Mouse (Mus musculus) stomach, embryonic 15.5 days (tissue): ENCODE measurements around the gene Rcc1l. TPM values are rescaled to one million over a fixed set of nuclear protein-coding genes. Genes with fewer than 3 reads are reported as not detected.
A peak's percentile ranks its signal among the peaks of the same experiment; 100 is the strongest.

Experiments used
- ATAC-seq: fragments of 200-750 bp; cut with Nextera tagmentation; 2 replicates; pipeline ENCODE4 v1.8.0; 2017; ENCODE audit warnings: low read depth, moderate number of reproducible peaks, moderate TSS enrichment; ENCODE audit not compliant: insufficient read depth, low FRiP score
- H3K27ac ChIP-seq: fragments of 300-500 bp; sonication (generic); 2 replicates; pipeline ENCODE4 v1.5.1; 2015; ENCODE audit warnings: mild to moderate bottlenecking, inconsistent platforms
- H3K27me3 ChIP-seq: fragments of 300-500 bp; sonication (generic); replicated peaks from 2 replicates; pipeline ENCODE4 v1.6.1; 2015; ENCODE audit warnings: inconsistent platforms
- H3K36me3 ChIP-seq: fragments of 300-500 bp; sonication (generic); 2 replicates; pipeline ENCODE4 v1.6.1; 2015; ENCODE audit warnings: inconsistent platforms
- H3K4me1 ChIP-seq: fragments of 300-500 bp; sonication (generic); 2 replicates; pipeline ENCODE4 v1.6.1; 2015; ENCODE audit warnings: inconsistent platforms
- H3K4me2 ChIP-seq: fragments of 300-500 bp; sonication (generic); 2 replicates; pipeline ENCODE4 v1.6.1; 2015; ENCODE audit warnings: mild to moderate bottlenecking, inconsistent platforms
- H3K4me3 ChIP-seq: fragments of 300-500 bp; sonication (generic); replicated peaks from 2 replicates; pipeline ENCODE4 v1.5.1; 2015; ENCODE audit warnings: inconsistent platforms
- H3K9ac ChIP-seq: fragments of 300-500 bp; sonication (generic); 2 replicates; pipeline ENCODE4 v1.6.1; 2015; ENCODE audit warnings: inconsistent platforms
- H3K9me3 ChIP-seq: fragments of 300-500 bp; sonication (generic); 2 replicates; pipeline ENCODE4 v1.6.1; 2016; ENCODE audit warnings: inconsistent platforms
- WGBS: fragments of 180-500 bp; shearing (Covaris S2); methylation state at CpG from one replicate; pipeline ENCODE4 v1.1.7; 2015; 5-methylcytosine and 5-hydroxymethylcytosine counted together
- polyA plus RNA-seq: library from polyadenylated mRNA; unstranded; fragments of >200 nt; fragmentation: Nextera tagmentation; extraction: Ambion mirVana; gene quantifications from 2 replicates; pipeline ENCODE4 v1.2.1, GENCODE M21; 2015

Gene Rcc1l
- polyA plus RNA-seq, result 27.3 and 30.8 TPM in 2 replicates

GRCm38 (mm10) chr5:134176169-134176881, at the start of gene Rcc1l:
Rcc1l (minus strand) TSS chr5:134176774.
- peak within 1 kb of the TSS; percentile 79 for H3K4me2 ChIP-seq
- H3K27ac ChIP-seq, result peak within 1 kb of the TSS; percentile 85
- no peaks in the 10 kb centered on the region for H3K36me3 ChIP-seq
- ATAC-seq, result peak; percentile 90
- peaks cover 11% of the 10 kb centered on the region; the same call in 1 of the 2 replicates for H3K4me1 ChIP-seq
- H3K9ac ChIP-seq, result peak within 1 kb of the TSS; percentile 77
- H3K9me3 ChIP-seq, result no peaks in the 10 kb centered on the region
- H3K4me3 ChIP-seq, result peak within 1 kb of the TSS; percentile 89
- H3K27me3 ChIP-seq, result no peaks in the 10 kb centered on the region
- under 1% methylated on average over 67 of the region's 72 CpGs for WGBS

- H3K36me3 ChIP-seq, result no peaks in the 10 kb centered on the region
- H3K9ac ChIP-seq, result no peak overlapping the region
- no peak overlapping the region for H3K4me2 ChIP-seq
- no peaks in the 10 kb centered on the region; the same call in 1 of the 2 replicates for H3K27me3 ChIP-seq
- no peak overlapping the region for H3K4me3 ChIP-seq
- no peaks in the 10 kb centered on the region for H3K9me3 ChIP-seq
- ATAC-seq, result no peak
- WGBS, result 77% methylated on average over 30 of the region's 30 CpGs
- H3K27ac ChIP-seq, result no peak overlapping the region
- peaks cover 18% of the 10 kb centered on the region for H3K4me1 ChIP-seq
Measured at GRCm38 (mm10) chr5:134225110-134225901, 48.7 kb upstream of the Rcc1l start.

DNA sequence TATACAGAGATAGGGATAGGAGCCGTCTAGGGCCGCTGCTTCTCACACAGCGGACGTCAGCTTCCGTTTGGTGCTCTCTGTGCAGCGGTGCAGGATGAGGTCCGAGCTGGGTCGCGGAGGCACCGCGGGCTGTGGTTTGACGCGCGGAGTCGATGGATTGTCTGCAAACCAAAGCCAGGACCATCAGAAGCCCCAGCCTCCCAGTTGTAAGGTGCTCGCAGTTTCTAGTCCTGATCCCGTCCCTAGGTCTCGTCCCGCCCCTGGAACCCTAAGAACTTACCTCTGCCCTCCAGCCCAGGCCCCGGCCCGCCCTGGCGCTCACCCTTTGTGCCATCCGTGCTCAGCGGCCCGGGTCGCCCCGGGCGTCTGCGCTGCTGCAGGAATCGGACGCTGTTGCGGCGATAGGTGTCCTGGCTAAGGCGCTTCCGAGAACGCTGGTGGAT, 45.2 kb upstream of the Rcc1l start:
- Histone ChIP-seq H3K9ac (0 out of 2 replicates have a peak overlapping the region, but pooled peaks have one; percentile 4), H3K27me3 (no peaks in the 10 kb centered on the region; the same call in 1 of the 2 replicates), H3K27ac (no peak overlapping the region), H3K36me3 (no peaks in the 10 kb centered on the region), H3K4me3 (peak overlapping the region; percentile 29), H3K4me2 (peak overlapping the region; percentile 70), H3K9me3 (no peaks in the 10 kb centered on the region), H3K4me1 (peaks cover 15% of the 10 kb centered on the region)
- no peak for ATAC-seq
- 5% methylated on average over 36 of the region's 36 CpGs for WGBS

DNA sequence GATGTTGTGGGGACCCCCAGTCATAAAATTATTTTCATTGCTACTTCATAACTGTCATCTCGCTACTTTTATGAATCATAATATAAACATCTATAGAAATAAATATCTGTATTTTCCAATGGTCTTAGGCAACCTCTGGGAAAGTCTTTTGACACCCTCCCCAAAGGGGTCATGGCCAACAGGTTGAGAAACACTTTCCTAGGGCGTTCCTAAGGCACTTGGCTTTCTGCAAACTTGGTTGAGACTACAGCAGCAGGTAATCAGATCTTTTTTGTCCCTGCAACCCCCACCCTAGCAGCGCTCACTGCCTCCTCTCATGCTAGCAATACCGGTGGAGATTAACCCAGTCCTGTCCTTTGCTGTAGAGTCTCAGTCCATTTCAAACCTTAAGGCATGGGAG, 44.7 kb upstream of the Rcc1l start:
- no peak for ATAC-seq
- no peaks in the 10 kb centered on the region; the same call in 1 of the 2 replicates for H3K27me3 ChIP-seq
- peak overlapping the region; percentile 70 for H3K4me2 ChIP-seq
- H3K4me3 ChIP-seq, result peak overlapping the region; percentile 29
- 32% methylated on average over 4 of the region's 4 CpGs for WGBS
- no peaks in the 10 kb centered on the region for H3K9me3 ChIP-seq
- H3K36me3 ChIP-seq, result 0 out of 2 replicates have a peak, but pooled peaks cover 3% of the 10 kb centered on the region
- peaks cover 11% of the 10 kb centered on the region for H3K4me1 ChIP-seq
- H3K9ac ChIP-seq, result 0 out of 2 replicates have a peak overlapping the region, but pooled peaks have one; percentile 4
- H3K27ac ChIP-seq, result no peak overlapping the region

DNA sequence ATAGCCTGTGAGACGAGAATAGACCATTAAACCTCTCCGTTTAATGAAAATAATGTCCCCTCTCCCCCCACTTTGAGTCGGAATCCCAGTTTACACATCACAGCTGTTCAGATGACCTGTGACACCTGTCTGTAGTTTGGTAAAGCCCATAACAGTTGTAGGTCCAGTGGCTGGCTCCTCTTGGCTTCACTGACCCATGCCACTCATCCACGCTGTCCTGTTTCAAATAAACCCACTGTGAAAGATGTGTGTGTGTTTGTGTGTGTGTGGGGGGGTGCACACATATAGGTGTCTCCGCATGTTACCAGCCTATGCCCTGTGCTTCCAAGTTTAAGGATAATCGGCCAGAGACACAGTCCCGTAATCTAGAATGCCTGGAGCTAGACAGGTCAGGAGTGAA, 41.3 kb upstream of the Rcc1l start:
- Histone ChIP-seq H3K9me3 (no peaks in the 10 kb centered on the region), H3K4me3 (no peak overlapping the region), H3K27ac (no peak overlapping the region), H3K36me3 (0 out of 2 replicates have a peak, but pooled peaks cover 5% of the 10 kb centered on the region), H3K4me2 (no peak overlapping the region), H3K9ac (no peak overlapping the region), H3K27me3 (no peaks in the 10 kb centered on the region), H3K4me1 (peaks cover 11% of the 10 kb centered on the region)
- ATAC-seq, result no peak
- 74% methylated on average over 7 of the region's 7 CpGs for WGBS

GRCm38 (mm10) chr5:134214021-134214806, 37.6 kb upstream of the Rcc1l start:
- H3K9me3 ChIP-seq, result no peaks in the 10 kb centered on the region
- no peak overlapping the region for H3K4me3 ChIP-seq
- ATAC-seq, result no peak
- H3K27me3 ChIP-seq, result no peaks in the 10 kb centered on the region
- H3K36me3 ChIP-seq, result 0 out of 2 replicates have a peak, but pooled peaks cover 5% of the 10 kb centered on the region
- WGBS, result 48% methylated on average over 12 of the region's 12 CpGs
- no peak overlapping the region for H3K9ac ChIP-seq
- no peak overlapping the region for H3K4me2 ChIP-seq
- no peak overlapping the region for H3K27ac ChIP-seq
- peaks cover 9% of the 10 kb centered on the region; the same call in 1 of the 2 replicates for H3K4me1 ChIP-seq

DNA sequence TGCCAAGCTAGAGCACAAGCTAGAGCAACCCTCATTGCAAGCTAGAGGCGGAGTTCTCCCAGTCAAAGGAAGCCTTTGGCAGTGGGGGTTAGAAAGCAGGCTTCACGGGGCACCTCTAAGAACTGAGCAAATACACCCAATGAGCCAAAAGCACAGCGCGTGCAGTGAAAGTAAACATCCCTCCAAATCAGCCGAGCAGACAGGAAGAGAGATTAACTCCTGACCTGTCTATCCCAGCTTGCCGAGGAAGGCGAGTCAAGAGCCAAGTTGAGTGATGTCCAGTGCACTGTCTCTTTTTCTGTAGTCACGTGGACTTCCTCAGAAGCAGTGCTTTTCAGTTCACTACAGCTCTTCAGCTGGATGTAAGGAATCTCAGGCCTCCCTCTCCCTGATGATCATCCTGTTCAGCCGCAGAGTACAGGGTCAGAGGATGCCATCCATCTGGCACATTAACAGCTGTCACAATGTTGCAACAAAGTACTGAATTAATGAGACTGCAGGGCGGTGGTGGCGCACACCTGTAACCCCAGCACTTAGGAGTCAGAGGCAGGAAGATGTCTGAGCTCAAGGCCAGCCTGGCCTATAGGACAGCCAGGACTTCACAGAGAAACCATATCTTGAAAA, 33.5 kb upstream of the Rcc1l start:
- no peak overlapping the region for H3K4me2 ChIP-seq
- ATAC-seq, result peak; percentile 63
- peaks cover 9% of the 10 kb centered on the region; the same call in 1 of the 2 replicates for H3K4me1 ChIP-seq
- no peak overlapping the region for H3K27ac ChIP-seq
- H3K27me3 ChIP-seq, result no peaks in the 10 kb centered on the region
- no peaks in the 10 kb centered on the region for H3K9me3 ChIP-seq
- H3K4me3 ChIP-seq, result no peak overlapping the region
- no peak overlapping the region for H3K9ac ChIP-seq
- no peaks in the 10 kb centered on the region for H3K36me3 ChIP-seq
- WGBS, result 11% methylated on average over 11 of the region's 11 CpGs

DNA sequence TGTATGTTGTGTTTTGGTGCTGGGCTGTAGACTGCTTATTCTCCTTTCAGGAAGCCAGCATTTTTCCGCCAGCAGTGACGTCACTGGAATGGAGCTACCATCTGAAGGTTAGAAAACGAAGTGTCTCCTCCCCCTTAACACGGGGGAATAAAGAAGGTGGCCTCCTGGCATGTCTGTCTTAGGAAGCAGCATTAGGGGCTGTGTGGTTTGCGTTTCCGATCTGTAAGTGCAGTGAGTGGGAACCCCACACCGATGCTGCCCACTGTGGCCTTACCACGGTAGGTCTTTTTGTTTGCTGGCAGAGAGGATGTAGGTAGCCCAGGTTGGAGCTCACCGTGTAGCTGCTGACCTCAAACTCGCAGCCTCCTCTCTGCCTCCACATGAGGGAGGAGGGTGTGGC, 30.1 kb upstream of the Rcc1l start:
- 74% methylated on average over 10 of the region's 10 CpGs for WGBS
- H3K4me2 ChIP-seq, result no peak overlapping the region
- H3K9ac ChIP-seq, result no peak overlapping the region
- peaks cover 5% of the 10 kb centered on the region for H3K36me3 ChIP-seq
- ATAC-seq, result no peak
- H3K4me3 ChIP-seq, result no peak overlapping the region
- no peaks in the 10 kb centered on the region for H3K27me3 ChIP-seq
- no peaks in the 10 kb centered on the region for H3K9me3 ChIP-seq
- no peak overlapping the region for H3K27ac ChIP-seq
- peaks cover 9% of the 10 kb centered on the region; the same call in 1 of the 2 replicates for H3K4me1 ChIP-seq

DNA sequence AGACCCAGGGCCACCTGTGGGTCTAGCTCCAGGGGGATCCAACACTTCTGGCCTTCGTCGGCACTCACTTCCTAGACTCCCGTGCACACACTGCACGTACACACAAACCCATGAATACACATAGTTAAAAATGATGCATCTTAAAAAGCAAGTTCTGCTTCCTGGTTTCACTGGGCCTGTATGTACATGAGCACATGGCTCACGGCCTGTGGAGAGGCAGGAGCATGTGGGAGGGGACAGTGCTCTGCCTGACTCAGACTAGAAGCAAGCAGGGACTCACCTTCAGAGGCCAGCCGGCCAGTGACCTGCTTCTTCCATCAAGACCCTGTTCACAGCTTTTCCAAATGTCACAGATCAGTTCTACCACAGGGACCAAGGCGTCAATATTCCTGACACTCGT, 17.1 kb upstream of the Rcc1l start:
- no peaks in the 10 kb centered on the region for H3K27me3 ChIP-seq
- H3K27ac ChIP-seq, result no peak overlapping the region
- no peak for ATAC-seq

GRCm38 (mm10) chr5:134188571-134188970, 12.0 kb upstream of the Rcc1l start:
- no peaks in the 10 kb centered on the region for H3K36me3 ChIP-seq
- H3K9ac ChIP-seq, result no peak overlapping the region
- no peak overlapping the region for H3K4me2 ChIP-seq
- 77% methylated on average over 7 of the region's 7 CpGs for WGBS
- no peak for ATAC-seq
- H3K4me3 ChIP-seq, result no peak overlapping the region
- no peaks in the 10 kb centered on the region for H3K27me3 ChIP-seq
- peaks cover 3% of the 10 kb centered on the region for H3K4me1 ChIP-seq
- no peaks in the 10 kb centered on the region for H3K9me3 ChIP-seq
- no peak overlapping the region for H3K27ac ChIP-seq

More for the DNA sequence above, 17.1 kb upstream of the Rcc1l start:
- WGBS, result 86% methylated on average over 8 of the region's 8 CpGs
- no peak overlapping the region for H3K4me2 ChIP-seq
- no peaks in the 10 kb centered on the region for H3K4me1 ChIP-seq
- H3K4me3 ChIP-seq, result no peak overlapping the region
- H3K36me3 ChIP-seq, result peaks cover 7% of the 10 kb centered on the region; the same call in 1 of the 2 replicates
- H3K9ac ChIP-seq, result no peak overlapping the region
- no peaks in the 10 kb centered on the region for H3K9me3 ChIP-seq
